Mouse (Mus musculus): ENCODE data around the gene Pold2. TPM values are rescaled to one million over a fixed set of nuclear protein-coding genes. Genes with fewer than 3 reads are reported as not detected.
"Not testable (repeated sequence)": the region's sequence is repeated elsewhere in the genome, so short reads cannot be mapped to it uniquely, and the experiment has no call there.

The Pold2 gene
- polyA plus RNA-seq, 1 experiment from 2014 or later, result 102 TPM

GRCm38 (mm10) chr11:5898531-5898930, 20.4 kb upstream of the Pold2 start, which contains the start of gene Myl7:
Gene Myl7, minus strand, starts transcription at chr11:5898782.
- Histone ChIP-seq H3K36me3 (0 out of 2 replicates have a peak, but pooled peaks cover 13% of the 10 kb centered on the region), H3K27me3 (replicated peaks) (peaks cover 19% of the 10 kb centered on the region), H3K4me1 (replicated peaks) (peaks cover 68% of the 10 kb centered on the region), H3K4me2 (peak within 1 kb of the TSS; percentile 77), H3K9ac (peak within 1 kb of the TSS; percentile 87), H3K27ac (ENCODE audit: poor library complexity, severe bottlenecking) (peak within 1 kb of the TSS; percentile 92), H3K4me3 (peak within 1 kb of the TSS; percentile 56), H3K9me3 (replicated peaks) (no peaks in the 10 kb centered on the region)
- peak; percentile 58; the same call in 1 of the 2 replicates for ATAC-seq (ENCODE audit: insufficient number of reproducible peaks, low FRiP score)
- WGBS, result 23% methylated on average over 5 of the region's 5 CpGs

- WGBS, result 6% methylated on average over 10 of the region's 10 CpGs
- Histone ChIP-seq H3K27me3 (replicated peaks) (peaks cover 15% of the 10 kb centered on the region), H3K4me1 (replicated peaks) (peaks cover 75% of the 10 kb centered on the region), H3K9ac (peak overlapping the region; percentile 87), H3K27ac (ENCODE audit: poor library complexity, severe bottlenecking) (peak overlapping the region; percentile 92), H3K9me3 (replicated peaks) (no peaks in the 10 kb centered on the region), H3K4me2 (peak overlapping the region; percentile 77), H3K36me3 (0 out of 2 replicates have a peak, but pooled peaks cover 13% of the 10 kb centered on the region), H3K4me3 (peak overlapping the region; percentile 56)
- ATAC-seq (ENCODE audit: insufficient number of reproducible peaks, low FRiP score), result peak; percentile 20; the same call in 1 of the 2 replicates
These were observed 19.7 kb upstream of the Pold2 start for GRCm38 (mm10) chr11:5897839-5898238.

- Histone ChIP-seq H3K4me3 (peak overlapping the region; percentile 56), H3K27me3 (replicated peaks) (peaks cover 11% of the 10 kb centered on the region; the same call in 1 of the 2 replicates), H3K4me2 (peak overlapping the region; percentile 77), H3K9me3 (replicated peaks) (no peaks in the 10 kb centered on the region), H3K4me1 (replicated peaks) (peaks cover 77% of the 10 kb centered on the region), H3K27ac (ENCODE audit: poor library complexity, severe bottlenecking) (peak overlapping the region; percentile 92), H3K9ac (peak overlapping the region; percentile 87), H3K36me3 (0 out of 2 replicates have a peak, but pooled peaks cover 13% of the 10 kb centered on the region)
- 6% methylated on average over 16 of the region's 16 CpGs for WGBS
- ATAC-seq (ENCODE audit: insufficient number of reproducible peaks, low FRiP score), result peak; percentile 19; the same call in 1 of the 2 replicates
These were observed 19.1 kb upstream of the Pold2 start for GRCm38 (mm10) chr11:5897230-5897629.

- ATAC-seq (ENCODE audit: insufficient number of reproducible peaks, low FRiP score), result no peak
- peak overlapping the region; percentile 33; the same call in 1 of the 2 replicates for H3K9ac ChIP-seq
- peaks cover 86% of the 10 kb centered on the region for H3K4me1 ChIP-seq (replicated peaks)
- H3K36me3 ChIP-seq, result 0 out of 2 replicates have a peak, but pooled peaks cover 13% of the 10 kb centered on the region
- no peak overlapping the region for H3K4me2 ChIP-seq
- no peaks in the 10 kb centered on the region for H3K9me3 ChIP-seq (replicated peaks)
- 45% methylated on average over 6 of the region's 6 CpGs for WGBS
- H3K27ac ChIP-seq (ENCODE audit: poor library complexity, severe bottlenecking), result peak overlapping the region; percentile 92
- H3K4me3 ChIP-seq, result no peak overlapping the region
- H3K27me3 ChIP-seq (replicated peaks), result no peaks in the 10 kb centered on the region
These were observed 15.7 kb upstream of the Pold2 start for GRCm38 (mm10) chr11:5893807-5894206.

GRCm38 (mm10) chr11:5892810-5893368, 14.8 kb upstream of the Pold2 start:
- H3K9ac ChIP-seq, result peak overlapping the region; percentile 41; the same call in 1 of the 2 replicates
- no peaks in the 10 kb centered on the region for H3K9me3 ChIP-seq (replicated peaks)
- peaks cover 86% of the 10 kb centered on the region for H3K4me1 ChIP-seq (replicated peaks)
- H3K4me2 ChIP-seq, result peak overlapping the region; percentile 15; the same call in 1 of the 2 replicates
- no peak overlapping the region for H3K4me3 ChIP-seq
- H3K36me3 ChIP-seq, result 0 out of 2 replicates have a peak, but pooled peaks cover 13% of the 10 kb centered on the region
- WGBS, result 7% methylated on average over 4 of the region's 4 CpGs
- no peak for ATAC-seq (ENCODE audit: insufficient number of reproducible peaks, low FRiP score)
- no peaks in the 10 kb centered on the region for H3K27me3 ChIP-seq (replicated peaks)
- H3K27ac ChIP-seq (ENCODE audit: poor library complexity, severe bottlenecking), result peak overlapping the region; percentile 92

GRCm38 (mm10) chr11:5892151-5892591, 14.1 kb upstream of the Pold2 start:
- H3K4me3 ChIP-seq, result no peak overlapping the region
- no peaks in the 10 kb centered on the region for H3K27me3 ChIP-seq (replicated peaks)
- H3K4me2 ChIP-seq, result peak overlapping the region; percentile 15; the same call in 1 of the 2 replicates
- H3K4me1 ChIP-seq (replicated peaks), result peaks cover 86% of the 10 kb centered on the region
- 0 out of 2 replicates have a peak, but pooled peaks cover 12% of the 10 kb centered on the region for H3K36me3 ChIP-seq
- 13% methylated on average over 8 of the region's 8 CpGs for WGBS
- no peaks in the 10 kb centered on the region for H3K9me3 ChIP-seq (replicated peaks)
- H3K9ac ChIP-seq, result peak overlapping the region; percentile 55; the same call in 1 of the 2 replicates
- peak; percentile 13; the same call in 1 of the 2 replicates for ATAC-seq (ENCODE audit: insufficient number of reproducible peaks, low FRiP score)
- H3K27ac ChIP-seq (ENCODE audit: poor library complexity, severe bottlenecking), result peak overlapping the region; percentile 92

- H3K9ac ChIP-seq; H3K36me3 ChIP-seq; H3K9me3 ChIP-seq (replicated peaks); H3K4me3 ChIP-seq; ATAC-seq (ENCODE audit: insufficient number of reproducible peaks, low FRiP score); H3K27me3 ChIP-seq (replicated peaks): not testable (repeated sequence)
- Histone ChIP-seq H3K4me2 (0 out of 2 replicates have a peak overlapping the region, but pooled peaks have one; percentile 17), H3K27ac (ENCODE audit: poor library complexity, severe bottlenecking) (peak overlapping the region; percentile 90), H3K4me1 (replicated peaks) (peaks cover 67% of the 10 kb centered on the region)
- WGBS, result 53% methylated on average over 5 of the region's 5 CpGs
These were observed 10.5 kb upstream of the Pold2 start for GRCm38 (mm10) chr11:5888563-5888962.

GRCm38 (mm10) chr11:5887250-5887649, 9.2 kb upstream of the Pold2 start:
- no peak overlapping the region for H3K4me3 ChIP-seq
- ATAC-seq (ENCODE audit: insufficient number of reproducible peaks, low FRiP score), result no peak

GRCm38 (mm10) chr11:5886187-5886586, 8.1 kb upstream of the Pold2 start:
- no peaks in the 10 kb centered on the region for H3K9me3 ChIP-seq (replicated peaks)
- WGBS, result 14% methylated on average over 9 of the region's 9 CpGs
- no peak for ATAC-seq (ENCODE audit: insufficient number of reproducible peaks, low FRiP score)
- H3K27me3 ChIP-seq (replicated peaks), result no peaks in the 10 kb centered on the region
- H3K4me1 ChIP-seq (replicated peaks), result peaks cover 43% of the 10 kb centered on the region
- H3K4me2 ChIP-seq, result no peak overlapping the region
- no peak overlapping the region for H3K9ac ChIP-seq
- no peak overlapping the region for H3K27ac ChIP-seq (ENCODE audit: poor library complexity, severe bottlenecking)
- H3K36me3 ChIP-seq, result no peaks in the 10 kb centered on the region
- no peak overlapping the region for H3K4me3 ChIP-seq

More at GRCm38 (mm10) chr11:5887250-5887649, 9.2 kb upstream of the Pold2 start:
- WGBS, result 24% methylated on average over 5 of the region's 5 CpGs
- Histone ChIP-seq H3K4me1 (replicated peaks) (peaks cover 54% of the 10 kb centered on the region), H3K27me3 (replicated peaks) (no peaks in the 10 kb centered on the region), H3K27ac (ENCODE audit: poor library complexity, severe bottlenecking) (peak overlapping the region; percentile 74), H3K36me3 (no peaks in the 10 kb centered on the region), H3K4me2 (no peak overlapping the region), H3K9ac (0 out of 2 replicates have a peak overlapping the region, but pooled peaks have one; percentile 12), H3K9me3 (replicated peaks) (no peaks in the 10 kb centered on the region)

GRCm38 (mm10) chr11:5882518-5882917, 4.4 kb upstream of the Pold2 start:
- Histone ChIP-seq H3K4me2 (no peak overlapping the region), H3K9me3 (replicated peaks) (no peaks in the 10 kb centered on the region), H3K4me3 (no peak overlapping the region), H3K27me3 (replicated peaks) (no peaks in the 10 kb centered on the region), H3K4me1 (replicated peaks) (peaks cover 18% of the 10 kb centered on the region), H3K9ac (no peak overlapping the region), H3K27ac (ENCODE audit: poor library complexity, severe bottlenecking) (no peak overlapping the region), H3K36me3 (no peaks in the 10 kb centered on the region)
- no peak for ATAC-seq (ENCODE audit: insufficient number of reproducible peaks, low FRiP score)
- WGBS, result 55% methylated on average over 8 of the region's 8 CpGs

GRCm38 (mm10) chr11:5879905-5880304, 1.8 kb upstream of the Pold2 start:
- Histone ChIP-seq H3K27me3 (replicated peaks) (no peaks in the 10 kb centered on the region), H3K4me3 (no peak overlapping the region), H3K4me1 (replicated peaks) (peaks cover 18% of the 10 kb centered on the region), H3K27ac (ENCODE audit: poor library complexity, severe bottlenecking) (no peak overlapping the region), H3K9me3 (replicated peaks) (no peaks in the 10 kb centered on the region), H3K36me3 (peaks cover 18% of the 10 kb centered on the region), H3K4me2 (no peak overlapping the region), H3K9ac (no peak overlapping the region)
- WGBS, result 54% methylated on average over 5 of the region's 5 CpGs
- ATAC-seq (ENCODE audit: insufficient number of reproducible peaks, low FRiP score), result no peak
